Mouse (Mus musculus) lung, postnatal 0 days (tissue): ENCODE measurements at regions not wholly inside any gene's neighbourhood (a gene's known extent, or its start where the extent isn't known, plus 50 kb on each side); places are given as distances from the start of the nearest gene placed in this dataset.

ENCODE experiments used
- CTCF ChIP-seq: IDR thresholded peaks from 2 replicates; pipeline ENCODE4 v1.5.1; 2016; ENCODE audit warnings: antibody characterized with exemption, mild to moderate bottlenecking
- EP300 ChIP-seq: IDR thresholded peaks from 2 replicates; pipeline ENCODE4 v1.6.1; 2016; ENCODE audit warnings: antibody characterized with exemption, mild to moderate bottlenecking, control low read depth

DNA sequence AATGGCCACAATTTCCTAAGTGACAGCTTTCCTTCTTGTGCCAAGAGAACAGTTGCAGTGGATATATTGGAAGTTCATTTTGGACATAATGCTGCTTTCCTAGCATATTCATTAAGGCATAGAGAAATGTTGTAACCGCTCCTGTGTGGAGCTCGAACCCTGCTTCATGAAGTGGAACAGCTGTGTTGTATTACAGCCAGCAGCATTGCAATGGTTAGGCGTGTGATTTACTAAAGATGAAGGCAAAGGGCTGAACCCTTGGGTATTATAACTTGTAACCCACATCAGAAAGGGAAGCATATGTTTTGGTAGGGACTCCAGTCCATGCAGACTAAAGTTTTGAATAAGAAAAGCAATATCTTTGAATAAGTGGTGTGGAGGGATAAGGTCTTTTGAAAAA, 649.2 kb upstream of the 4930452B06Rik start:
- TF ChIP-seq CTCF (no peak), EP300 (no peak; the same call in none of the 2 replicates)
